Mouse (Mus musculus): ENCODE measurements around the gene Cox20.
A peak's percentile ranks its signal among the peaks of the same experiment; 100 is the strongest.
"Not testable (repeated sequence)": the region's sequence is repeated elsewhere in the genome, so short reads cannot be mapped to it uniquely, and the experiment has no call there.

Cox20 gene

DNA sequence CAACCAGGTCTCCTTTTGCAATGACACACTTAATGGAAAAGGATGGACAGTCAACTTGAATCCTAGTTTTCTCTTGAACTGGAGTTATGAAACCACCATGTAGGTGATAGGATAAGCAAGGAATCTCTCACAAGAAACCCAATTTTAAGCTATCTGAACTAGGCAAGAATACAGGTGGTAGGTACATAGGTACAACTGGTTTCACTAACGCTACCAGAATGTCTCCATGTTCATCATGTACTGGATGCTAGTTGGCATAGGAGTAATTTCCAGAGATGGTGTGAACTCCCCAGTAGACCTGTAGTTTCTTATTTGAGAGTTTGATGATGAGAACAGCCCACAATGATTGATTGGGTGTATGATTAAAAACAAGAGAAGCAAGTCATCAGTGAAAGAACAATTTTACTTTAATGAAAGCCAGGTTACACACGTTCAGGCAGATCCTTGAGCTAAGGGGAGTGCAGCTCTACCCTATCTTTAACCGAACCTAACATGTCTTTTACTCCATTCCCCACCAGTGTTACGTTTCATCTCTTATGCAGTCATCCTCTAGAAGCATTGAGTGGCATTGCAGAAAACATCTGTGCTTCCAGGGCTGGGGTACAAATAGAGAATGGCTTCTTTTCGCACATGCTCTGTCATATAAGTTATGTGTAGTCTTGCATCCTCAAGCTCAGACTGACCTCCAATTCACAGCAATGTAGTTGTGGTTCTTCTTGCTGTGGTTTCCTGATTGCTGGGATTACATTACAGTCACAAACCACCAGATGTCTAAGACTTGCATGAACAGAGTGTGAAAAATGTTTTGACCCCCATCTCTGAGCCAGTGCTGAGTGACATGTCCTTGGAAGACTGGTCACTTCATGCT lies 2.0 kb downstream of the Cox20 start:
- no peak for DNase-seq (ENCODE audit: low spot score)

DNA sequence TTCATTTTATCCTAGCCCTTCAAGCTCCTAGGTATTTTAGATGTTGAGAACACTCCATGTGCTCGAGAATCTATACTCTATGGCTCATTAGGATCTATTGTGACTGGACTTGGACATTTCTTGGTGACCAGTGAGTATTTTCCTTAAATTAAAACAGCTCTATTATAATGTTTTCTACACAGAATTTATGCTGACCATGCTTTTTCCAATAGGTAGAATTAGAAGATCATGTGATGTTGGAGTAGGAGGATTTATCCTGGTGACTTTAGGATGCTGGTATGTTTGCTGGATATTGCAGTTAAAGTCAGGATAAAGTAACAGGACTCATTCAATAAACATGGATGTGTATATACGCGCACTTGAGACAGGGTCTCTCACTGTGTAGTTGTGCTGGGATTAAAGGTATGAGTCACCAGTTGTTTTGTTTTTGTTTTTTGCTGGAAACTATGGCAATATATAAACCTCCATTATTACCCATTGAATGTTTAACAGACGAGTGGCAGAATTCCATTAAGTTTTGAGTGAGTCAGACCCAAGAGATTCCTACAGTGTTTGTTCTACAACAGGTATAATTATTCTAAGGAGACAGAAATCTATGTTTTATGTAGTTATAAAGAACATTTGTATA lies 2.9 kb downstream of the Cox20 start:
- DNase-seq (ENCODE audit: low spot score) = no peak

DNA sequence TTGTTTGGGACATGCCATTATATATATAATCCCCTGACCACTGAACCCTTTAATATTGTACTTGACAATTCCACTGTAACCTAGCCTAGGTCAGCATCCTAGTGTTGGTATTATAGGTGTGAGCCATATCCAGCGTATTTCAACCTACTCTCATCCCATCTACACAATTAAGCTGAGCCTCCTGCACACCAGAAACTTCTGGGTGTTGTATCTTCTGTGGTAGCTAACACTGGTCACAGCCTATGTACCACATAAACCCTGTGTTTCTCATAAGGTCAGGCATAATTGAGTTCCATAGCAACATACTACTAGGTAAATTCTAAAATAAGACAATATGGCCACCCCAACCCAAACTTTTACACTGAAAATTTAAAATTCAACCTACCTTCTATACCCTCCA lies 4.3 kb downstream of the Cox20 start:
- DNase-seq (ENCODE audit: low spot score) = no peak

DNA sequence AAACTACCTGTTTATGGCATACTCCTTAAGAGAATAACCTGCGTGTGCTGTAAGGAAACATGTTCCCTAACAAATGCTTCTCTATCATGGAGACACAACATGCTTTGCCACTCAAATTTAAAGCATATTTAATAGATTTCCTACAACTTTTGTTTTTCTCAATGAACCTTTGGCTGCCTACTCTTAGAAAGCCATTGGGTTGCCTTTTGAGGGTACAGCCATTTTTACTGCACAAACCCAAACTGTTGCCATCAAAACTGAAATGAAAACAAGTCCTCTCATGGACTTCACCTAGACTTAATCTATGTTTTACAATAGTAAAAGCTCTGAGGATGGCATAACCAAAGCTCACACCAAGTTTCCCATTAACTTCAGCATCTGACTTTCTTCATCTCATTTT lies 5.6 kb downstream of the Cox20 start:
- no peak for DNase-seq (ENCODE audit: low spot score)

DNA sequence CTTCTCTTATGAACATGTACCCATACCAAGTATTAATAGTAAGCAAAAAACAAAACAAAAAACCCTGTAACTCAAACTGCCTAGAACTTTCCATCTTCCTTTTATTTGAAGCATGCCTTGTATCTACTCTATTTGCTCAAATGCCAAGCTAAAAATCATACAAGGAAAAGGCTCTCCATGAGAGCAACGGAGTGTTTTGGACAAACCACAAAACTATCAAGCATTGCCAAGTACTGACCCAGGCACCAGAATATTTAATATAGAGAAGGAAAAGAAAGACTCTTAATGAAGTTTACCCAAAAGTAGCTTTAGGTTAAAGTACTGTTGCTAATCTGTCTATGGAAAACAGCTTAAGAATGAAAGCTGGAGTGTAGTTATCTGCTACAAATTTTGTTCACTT lies 7.4 kb downstream of the Cox20 start:
- no peak for DNase-seq (ENCODE audit: low spot score)

DNA sequence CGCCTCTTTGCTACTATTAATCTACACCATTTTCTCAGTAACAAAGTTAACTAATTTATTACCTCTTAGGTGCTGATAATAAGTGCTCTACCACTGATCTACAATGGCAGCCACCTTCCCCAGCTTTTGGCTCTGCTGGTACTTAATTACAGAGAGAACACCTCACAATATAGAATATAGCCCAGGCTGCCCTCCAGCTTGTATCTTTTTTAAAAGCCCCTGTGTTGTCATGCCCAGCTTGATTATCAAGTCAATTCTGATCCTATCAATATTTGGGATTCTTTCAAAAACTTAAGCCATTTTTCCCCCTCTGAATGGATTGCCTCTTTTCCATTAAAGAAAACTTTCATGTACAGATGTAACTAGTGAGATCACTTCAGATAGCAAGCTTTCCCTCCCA lies 8.0 kb downstream of the Cox20 start:
- no peak for DNase-seq (ENCODE audit: low spot score)

DNA sequence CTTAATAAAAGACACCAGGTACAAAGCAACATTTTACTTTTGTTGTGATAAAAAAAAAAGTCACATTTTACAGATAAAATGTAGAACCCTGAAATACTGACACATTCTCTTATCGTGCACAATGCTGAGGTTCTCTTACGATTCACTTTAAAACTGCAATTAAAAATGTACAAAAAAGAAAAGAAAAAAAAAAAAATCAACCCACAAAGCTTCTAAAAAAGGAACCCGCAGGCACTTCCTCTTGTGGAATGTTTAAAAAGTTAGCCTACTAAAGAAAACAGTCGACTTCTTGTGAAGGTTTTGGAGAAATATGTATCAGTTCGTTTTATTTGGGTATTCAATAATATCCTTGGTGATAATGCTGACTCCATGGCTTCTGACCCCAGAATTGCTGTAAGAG lies 10.1 kb downstream of the Cox20 start:
- DNase-seq (ENCODE audit: low spot score) = no peak

DNA sequence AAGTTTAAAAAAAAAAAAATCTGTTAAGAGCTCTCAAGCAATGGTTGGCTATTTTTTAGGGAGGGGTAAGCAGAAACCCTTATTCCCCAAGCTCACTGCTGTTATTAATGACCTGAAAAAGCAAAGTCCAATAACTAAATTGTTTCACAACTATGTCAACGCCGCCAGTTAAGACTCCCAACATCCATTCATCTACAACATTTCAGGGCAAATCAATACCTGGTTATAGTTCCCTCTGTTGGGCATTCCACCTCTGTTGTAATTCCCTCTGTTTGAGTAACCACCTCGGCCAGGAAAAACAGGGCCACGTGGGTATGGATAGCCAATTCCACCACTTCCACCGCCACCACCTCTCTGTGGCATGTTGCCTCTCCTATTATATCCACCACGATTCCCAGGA lies 11.0 kb downstream of the Cox20 start:
- DNase-seq (ENCODE audit: low spot score) = no peak

DNA sequence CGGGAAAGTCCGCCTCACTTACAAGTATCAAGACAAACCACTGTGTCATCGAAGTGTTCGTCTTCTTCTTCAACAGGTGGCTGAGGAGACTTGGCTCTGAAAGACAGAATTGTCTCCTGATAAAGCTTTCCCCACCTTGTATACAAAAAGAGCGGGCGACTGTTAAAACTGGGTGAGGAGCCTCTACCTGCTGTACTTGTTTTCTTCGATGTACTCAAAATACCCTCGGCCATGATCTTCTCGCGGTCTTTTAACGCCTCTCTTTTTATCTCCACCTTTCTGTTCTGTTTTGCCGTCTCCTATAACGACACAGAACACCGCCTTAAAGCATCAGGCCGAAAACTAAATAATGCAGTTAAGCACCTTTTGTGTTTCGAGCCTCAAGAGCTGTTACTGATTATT lies 16.9 kb downstream of the Cox20 start:
- no peak for DNase-seq (ENCODE audit: low spot score)

DNA sequence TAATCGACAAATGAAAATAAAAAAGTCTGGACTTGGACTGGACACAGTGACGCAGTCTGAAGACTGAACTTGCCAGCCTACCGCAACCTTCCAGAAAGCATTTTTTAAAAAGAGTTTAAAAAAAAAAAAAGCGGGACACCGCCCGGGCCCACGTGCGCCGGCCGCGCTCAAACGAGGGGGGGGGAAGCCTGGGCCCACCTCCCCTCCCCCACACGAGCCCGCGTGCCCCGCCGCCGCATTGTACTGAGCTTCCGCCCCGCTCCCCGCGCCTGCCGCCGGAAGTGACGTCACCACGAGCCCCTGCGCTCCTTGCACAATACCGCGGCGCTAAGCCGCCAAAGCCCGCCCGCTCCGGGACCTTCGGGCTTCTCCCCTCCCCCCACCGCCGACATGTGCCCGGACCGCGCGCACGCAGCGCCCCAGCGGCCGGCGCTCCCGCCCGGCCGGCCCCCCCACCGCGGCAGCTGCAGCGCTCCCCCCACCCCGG lies 17.4 kb downstream of the Cox20 start:
- DNase-seq (ENCODE audit: low spot score) = peak; percentile 90

DNA sequence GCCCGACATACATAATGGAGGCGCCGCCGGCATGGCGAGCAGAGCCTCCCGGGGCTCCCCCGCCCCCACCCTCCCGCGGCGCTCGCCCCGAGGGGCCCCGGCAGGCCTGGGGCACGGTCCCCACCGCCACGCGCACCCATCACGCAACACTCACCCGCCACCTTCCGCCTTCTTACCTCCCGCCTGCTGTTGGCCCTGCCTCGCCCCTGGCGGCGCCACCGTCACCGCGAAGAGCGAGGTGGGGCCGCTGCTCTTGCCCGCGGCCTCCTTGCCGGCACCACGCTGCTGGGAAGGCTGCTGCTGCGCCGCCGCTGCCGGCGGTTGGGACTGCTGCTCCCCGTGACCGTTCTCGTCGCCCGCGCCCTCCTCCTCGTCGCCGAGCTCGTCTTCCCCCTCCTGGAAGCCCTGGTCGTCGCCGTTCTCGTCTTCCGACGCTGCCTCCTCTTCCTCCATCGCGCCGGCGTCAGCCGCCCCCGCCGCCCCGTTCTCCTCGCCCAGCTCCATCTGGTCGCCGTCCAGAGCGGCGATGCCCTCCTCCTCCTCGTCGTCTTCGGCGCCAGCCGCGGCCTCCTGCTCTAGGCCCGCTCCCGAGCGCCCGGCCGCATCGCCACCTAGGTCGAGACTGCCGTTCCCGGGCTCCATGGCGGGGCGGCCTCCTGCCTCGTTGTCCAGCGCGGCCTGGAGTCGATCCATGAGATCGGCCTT lies 18.0 kb downstream of the Cox20 start:
- DNase-seq (ENCODE audit: low spot score) = no peak

DNA sequence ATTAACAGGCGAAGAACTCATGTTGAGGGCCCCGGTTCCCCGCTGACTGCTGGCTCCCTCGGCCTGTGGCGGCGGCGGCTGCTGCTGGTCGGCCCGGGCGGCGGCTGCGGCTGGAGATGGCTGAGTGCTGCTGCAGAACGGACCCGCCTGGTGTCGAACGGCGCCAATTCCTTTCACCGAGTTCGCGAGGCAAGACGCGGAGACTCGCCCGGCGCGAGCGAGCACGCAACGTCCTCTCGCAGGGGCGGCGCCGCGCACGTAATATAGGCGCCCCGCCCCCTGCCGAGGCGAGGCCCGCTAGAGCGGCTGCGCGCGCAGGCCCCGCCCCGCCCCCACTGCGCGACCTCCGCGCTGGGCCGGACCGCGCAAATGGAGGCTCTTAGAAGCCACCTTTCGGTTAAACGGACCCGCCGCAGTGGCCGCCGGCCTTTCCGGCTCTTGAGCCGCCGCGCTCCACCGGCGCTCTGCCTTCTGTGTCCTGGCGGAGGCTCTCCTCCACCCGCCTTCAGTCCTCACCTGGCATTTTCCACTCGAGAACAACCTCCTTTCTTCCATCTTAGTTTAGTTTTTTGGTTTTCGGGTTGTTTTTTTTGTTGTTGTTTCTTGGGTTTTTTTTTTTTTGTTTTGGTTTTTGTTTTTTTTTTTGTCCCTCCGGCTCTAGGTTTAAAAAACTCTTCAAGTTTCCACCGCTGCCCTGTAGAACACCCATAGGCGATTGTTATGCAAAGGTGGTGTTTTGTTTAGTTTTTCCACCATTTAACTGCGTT lies 18.8 kb downstream of the Cox20 start, which contains the start of gene Hnrnpu:
Gene Hnrnpu, minus strand, starts transcription at position 247 of the 767 bp plus-strand sequence.
- peak; percentile 92 for DNase-seq (ENCODE audit: low spot score)

DNA sequence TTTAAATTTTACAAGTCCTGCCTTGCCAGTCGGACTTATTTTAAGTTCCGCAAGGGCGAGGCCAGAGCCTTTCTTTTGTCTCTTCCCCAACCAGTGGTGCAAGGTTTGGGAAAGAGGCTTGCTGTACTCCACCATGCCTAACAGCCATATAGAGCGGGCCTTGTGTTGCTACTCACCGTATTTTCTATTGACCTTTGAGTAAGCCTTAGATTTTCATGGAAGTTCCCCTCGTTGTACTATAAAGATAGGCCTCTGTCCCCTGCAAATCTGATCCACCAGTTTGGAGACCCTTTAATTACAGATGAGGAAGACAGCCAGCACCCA lies 19.4 kb downstream of the Cox20 start:
- no peak for DNase-seq (ENCODE audit: low spot score)

DNA sequence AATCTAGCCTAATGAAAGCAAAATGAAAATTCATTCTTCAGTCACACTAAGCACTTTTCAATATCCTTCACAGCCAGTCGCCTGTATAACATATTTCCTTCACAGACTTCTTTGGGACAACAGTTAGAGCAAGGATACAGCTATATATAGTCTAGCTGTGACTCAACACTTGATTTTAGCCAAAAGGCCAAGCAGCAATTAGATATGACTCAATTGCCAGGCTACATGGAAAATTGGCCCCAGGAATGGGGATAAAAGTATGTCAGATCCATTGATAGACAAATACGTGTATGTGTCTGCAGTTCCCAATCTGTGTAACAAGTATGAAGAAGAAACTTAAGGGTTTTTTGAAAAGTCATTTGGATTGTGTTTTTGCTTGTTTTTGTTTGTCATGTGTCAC lies 21.3 kb downstream of the Cox20 start:
- DNase-seq (ENCODE audit: low spot score) = no peak

DNA sequence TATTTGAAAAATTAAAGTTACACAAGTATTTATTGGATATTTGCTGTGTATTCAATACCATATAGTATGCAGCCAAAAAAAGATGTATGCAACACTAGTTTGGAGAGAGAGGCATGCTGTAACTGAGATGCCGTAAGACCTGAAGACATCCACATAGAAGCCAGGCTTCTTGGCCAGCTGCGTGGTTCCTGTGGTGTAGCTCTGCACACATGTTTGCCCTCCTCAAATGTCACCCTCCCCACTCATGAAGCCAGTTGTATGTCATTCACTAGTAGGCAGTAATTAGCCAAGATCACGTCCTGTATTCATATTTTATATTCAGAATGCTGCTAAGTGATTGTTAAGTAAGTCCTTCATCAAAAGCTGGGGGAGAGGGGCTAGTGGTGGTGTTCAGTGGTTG lies 22.5 kb downstream of the Cox20 start:
- no peak for DNase-seq (ENCODE audit: low spot score)

DNA sequence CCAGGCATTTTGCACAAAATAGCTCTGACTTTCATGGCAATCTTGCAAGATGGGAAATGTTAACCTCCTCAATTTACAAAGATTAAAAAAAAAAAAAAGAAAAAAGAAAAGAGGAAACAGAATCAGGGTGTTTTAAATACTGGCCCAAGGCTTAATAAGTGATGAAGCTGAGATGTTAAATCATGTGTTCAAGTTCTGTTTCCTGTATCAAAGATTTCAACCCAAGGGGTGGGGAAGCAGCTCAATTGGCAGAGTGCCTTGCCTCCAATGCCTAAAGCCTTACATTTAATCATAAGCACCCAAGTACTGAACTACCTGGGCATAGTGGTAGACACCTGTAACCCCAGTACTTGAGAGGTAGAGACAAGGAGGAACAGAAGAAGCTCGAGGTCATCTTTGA lies 23.1 kb downstream of the Cox20 start:
- DNase-seq (ENCODE audit: low spot score) = no peak

DNA sequence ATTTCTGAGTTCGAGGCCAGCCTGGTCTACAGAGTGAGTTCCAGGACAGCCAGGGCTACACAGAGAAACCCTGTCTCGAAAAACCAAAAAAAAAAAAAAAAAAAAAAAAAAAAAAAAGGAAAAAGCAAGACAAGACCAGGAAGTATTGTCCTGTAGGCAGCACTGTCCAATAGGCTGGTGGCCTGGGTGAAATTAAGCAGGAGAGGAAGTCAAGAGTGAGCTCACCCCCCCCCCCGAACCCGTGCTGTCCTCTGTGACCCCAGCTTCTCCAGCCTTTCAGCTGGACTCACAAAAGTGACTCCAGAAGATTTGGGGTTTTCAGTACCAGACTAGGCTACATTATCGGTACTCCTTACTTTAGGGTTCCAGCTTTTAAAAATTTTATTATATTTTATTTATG lies 23.7 kb downstream of the Cox20 start:
- no peak for DNase-seq (ENCODE audit: low spot score)

DNA sequence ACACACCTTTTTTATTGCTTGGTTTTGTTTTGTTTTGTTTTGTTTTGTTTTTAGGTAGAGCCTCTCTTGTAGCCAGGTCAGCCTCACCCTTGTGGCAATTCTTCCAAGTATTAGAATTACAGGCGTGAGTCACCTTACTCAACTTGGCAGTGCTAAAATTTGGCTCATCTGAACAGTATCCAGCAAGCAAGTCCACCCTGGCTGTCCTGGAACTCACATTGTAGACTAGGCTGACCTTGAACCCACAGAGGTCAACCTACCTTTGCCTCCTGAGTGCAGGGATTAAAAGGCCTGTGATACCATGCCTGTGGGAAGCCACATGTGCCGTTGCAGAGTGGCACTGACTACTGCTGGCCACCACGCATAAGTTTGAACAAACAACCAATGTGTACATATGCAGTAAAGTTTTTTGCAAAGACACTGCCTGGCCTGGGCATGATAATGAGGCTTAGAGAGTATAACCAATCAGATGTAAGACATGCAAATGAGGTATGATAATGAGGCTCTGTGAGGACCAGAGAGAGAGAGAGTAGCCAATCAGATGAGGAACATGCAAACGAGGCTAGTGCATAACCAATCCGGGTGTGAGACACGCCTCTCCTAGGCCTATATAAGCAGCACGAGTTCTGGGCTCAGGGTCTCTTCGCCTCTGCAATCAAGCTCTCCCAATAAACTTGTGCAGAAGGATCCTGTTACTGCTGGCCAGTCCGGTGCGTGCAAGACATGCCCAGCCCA lies 25.3 kb downstream of the Cox20 start:
- DNase-seq (ENCODE audit: low spot score) = not testable (repeated sequence)

DNA sequence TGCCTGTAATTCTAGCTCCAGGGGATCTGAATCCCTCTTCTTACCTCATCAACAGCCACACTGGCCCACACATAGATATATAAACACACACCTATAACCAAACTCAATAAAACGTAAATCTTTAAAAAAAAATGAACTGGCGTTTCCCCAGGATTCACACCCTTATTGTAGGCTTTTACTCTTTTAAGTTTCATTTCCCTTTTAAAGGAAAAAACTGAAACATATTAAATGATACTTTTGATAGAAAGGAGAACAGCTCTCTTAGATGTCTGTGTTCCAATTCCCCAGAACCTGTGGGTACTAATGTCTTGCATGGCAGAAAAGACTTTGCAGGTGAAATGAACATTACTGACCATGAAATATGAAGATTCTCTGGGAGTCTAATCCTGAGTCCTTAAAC lies 31.9 kb downstream of the Cox20 start:
- DNase-seq (ENCODE audit: low spot score) = no peak

DNA sequence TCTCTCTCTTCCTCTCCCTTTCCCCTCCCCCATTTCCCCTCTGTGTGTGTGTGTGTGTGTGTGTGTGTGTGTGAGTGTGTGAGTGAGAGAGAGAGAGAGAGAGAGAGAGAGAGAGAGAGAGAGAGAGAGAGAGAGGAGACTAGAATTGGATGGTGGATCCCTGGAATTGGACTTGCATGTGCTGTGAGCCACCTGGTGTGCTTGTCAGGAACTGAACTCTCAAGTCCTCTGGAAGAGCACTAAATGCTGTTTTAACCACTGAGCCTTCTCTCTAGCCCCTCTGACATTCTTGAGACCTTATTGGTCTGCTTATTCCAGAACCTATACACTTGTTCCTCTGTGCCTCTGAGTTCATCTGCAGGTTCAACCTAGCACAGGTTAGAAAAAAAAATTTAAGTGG lies 32.7 kb downstream of the Cox20 start:
- no peak for DNase-seq (ENCODE audit: low spot score)

DNA sequence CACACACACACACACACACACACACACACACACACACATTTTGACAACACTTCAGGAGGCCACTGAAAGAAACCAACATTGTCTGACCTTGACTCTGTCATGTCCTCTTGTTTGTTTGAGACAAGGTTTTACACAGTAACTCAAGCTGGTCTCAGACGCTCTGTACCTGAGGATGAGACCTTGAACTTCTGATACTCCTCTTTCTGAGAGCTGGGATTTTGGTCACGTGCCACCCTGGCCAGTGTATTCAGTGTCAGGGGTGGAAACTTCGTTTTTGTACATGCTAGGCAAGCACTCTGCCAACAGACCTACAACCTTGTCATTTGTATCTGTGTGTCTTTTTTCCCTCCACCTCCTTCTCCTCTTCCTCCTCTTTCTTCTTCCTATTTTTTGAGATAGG lies 35.6 kb downstream of the Cox20 start:
- DNase-seq (ENCODE audit: low spot score) = no peak
